Mouse (Mus musculus) embryonic facial prominence, embryonic 14.5 days (tissue): Measurements from ENCODE around the gene Grk6. TPM values are rescaled to one million over a fixed set of nuclear protein-coding genes. Genes with fewer than 3 reads are reported as not detected.
"Not testable (repeated sequence)": the region's sequence is repeated elsewhere in the genome, so short reads cannot be mapped to it uniquely, and the experiment has no call there.

Source experiments
- ATAC-seq: fragments of 200-750 bp; cut with Nextera tagmentation; 2 replicates; pipeline ENCODE4 v1.8.0; 2017; ENCODE audit warnings: low read depth, moderate number of reproducible peaks, moderate TSS enrichment
- DNase-seq: peaks from one replicate; pipeline ENCODE4 v3.0.0-alpha.2; 2015; ENCODE audit warnings: low spot score
- H3K27ac ChIP-seq: fragments of 300-500 bp; sonication (generic); replicated peaks from 2 replicates; pipeline ENCODE4 v1.5.1; 2014; ENCODE audit warnings: low read depth, mild to moderate bottlenecking, low read length, moderate library complexity
- H3K27me3 ChIP-seq: fragments of 300-500 bp; sonication (generic); replicated peaks from 2 replicates; pipeline ENCODE4 v1.6.1; 2014; ENCODE audit warnings: low read length; ENCODE audit not compliant: control insufficient read depth, insufficient read depth
- H3K36me3 ChIP-seq: fragments of 300-500 bp; sonication (generic); 2 replicates; pipeline ENCODE4 v1.6.1; 2014; ENCODE audit warnings: low read length, mixed read lengths; ENCODE audit not compliant: control insufficient read depth, insufficient read depth
- H3K4me1 ChIP-seq: fragments of 300-500 bp; sonication (generic); 2 replicates; pipeline ENCODE4 v1.6.1; 2014; ENCODE audit warnings: antibody characterized with exemption, low read length; ENCODE audit not compliant: control insufficient read depth, insufficient read depth
- H3K4me2 ChIP-seq: fragments of 300-500 bp; sonication (generic); 2 replicates; pipeline ENCODE4 v1.6.1; 2014; ENCODE audit warnings: low read depth, mild to moderate bottlenecking, low read length, moderate library complexity, mixed read lengths
- H3K4me3 ChIP-seq: fragments of 300-500 bp; sonication (generic); 2 replicates; pipeline ENCODE4 v1.5.1; 2014; ENCODE audit warnings: low read depth, mild to moderate bottlenecking, low read length
- H3K9ac ChIP-seq: fragments of 300-500 bp; sonication (generic); 2 replicates; pipeline ENCODE4 v1.6.1; 2014; ENCODE audit warnings: low read depth, mild to moderate bottlenecking, low read length, moderate library complexity, mixed read lengths
- H3K9me3 ChIP-seq: fragments of 300-500 bp; sonication (generic); 2 replicates; pipeline ENCODE4 v1.6.1; 2016; ENCODE audit warnings: low read length; ENCODE audit not compliant: control insufficient read depth
- WGBS: fragments of 180-500 bp; shearing (Covaris S2); extraction: QIAGEN DNeasy Blood & Tissue Kit; methylation state at CpG from one replicate; pipeline ENCODE4 v1.1.7; 2014; 5-methylcytosine and 5-hydroxymethylcytosine counted together
- polyA plus RNA-seq: library from polyadenylated mRNA; unstranded; fragments of >200 nt; fragmentation: Nextera tagmentation; extraction: Ambion mirVana; gene quantifications from 2 replicates; pipeline ENCODE4 v1.2.1, GENCODE M21; 2014

Grk6 gene
- polyA plus RNA-seq, 1 experiment from 2014 or later = 44.0 TPM

DNA sequence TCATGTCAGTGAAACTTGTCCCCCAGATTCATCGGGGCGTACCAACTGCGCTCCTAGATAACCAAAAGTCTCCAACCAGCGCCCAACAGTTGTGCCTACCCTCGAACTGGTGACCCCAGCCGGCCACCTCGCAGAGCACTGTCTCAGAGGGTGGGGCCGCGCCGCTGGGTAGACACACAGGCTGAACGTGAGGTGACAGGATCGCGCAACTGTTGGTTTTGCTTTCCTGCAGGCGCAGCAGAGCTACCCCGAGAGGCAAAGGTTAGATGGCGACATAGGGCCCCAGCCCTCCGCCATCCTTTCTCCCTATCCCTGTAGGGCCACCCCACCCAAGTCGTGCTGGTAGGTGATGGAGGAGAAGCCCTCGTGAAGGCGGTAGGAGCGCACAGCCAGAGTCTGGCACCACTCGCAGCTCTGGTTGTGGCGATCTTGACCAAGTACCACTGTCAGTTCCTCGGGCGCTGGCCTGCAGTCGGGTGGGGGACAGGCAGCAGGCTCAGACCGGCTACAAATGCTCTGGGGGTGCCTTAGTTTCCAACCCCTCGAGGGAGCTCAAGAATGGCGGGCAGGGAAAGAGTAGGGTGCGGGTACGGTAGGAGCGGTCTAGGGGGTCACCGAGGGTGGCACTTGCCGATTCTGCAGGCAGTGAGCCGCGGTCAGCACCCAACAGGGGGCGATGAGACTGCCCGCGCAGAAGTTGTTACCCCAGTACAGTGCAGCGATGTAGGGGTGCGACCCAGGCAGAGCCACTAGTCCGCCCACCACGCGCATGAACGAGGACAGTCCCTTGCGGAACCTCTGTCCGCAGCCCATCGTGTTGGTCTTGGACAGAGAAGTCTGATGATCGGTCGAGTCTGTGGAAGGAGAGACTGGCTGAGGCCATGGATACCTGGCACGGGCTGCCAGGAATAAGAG, 24.6 kb upstream of the Grk6 start:
- Histone ChIP-seq H3K36me3 (no peaks in the 10 kb centered on the region), H3K9me3 (no peaks in the 10 kb centered on the region), H3K4me1 (no peaks in the 10 kb centered on the region), H3K27me3 (peaks cover 35% of the 10 kb centered on the region), H3K4me3 (peak overlapping the region; percentile 23), H3K9ac (0 out of 2 replicates have a peak overlapping the region, but pooled peaks have one; percentile 43), H3K4me2 (peak overlapping the region; percentile 53), H3K27ac (no peak overlapping the region)
- no peak for DNase-seq
- WGBS = 37% methylated on average over 45 of the region's 51 CpGs
- ATAC-seq = no peak

DNA sequence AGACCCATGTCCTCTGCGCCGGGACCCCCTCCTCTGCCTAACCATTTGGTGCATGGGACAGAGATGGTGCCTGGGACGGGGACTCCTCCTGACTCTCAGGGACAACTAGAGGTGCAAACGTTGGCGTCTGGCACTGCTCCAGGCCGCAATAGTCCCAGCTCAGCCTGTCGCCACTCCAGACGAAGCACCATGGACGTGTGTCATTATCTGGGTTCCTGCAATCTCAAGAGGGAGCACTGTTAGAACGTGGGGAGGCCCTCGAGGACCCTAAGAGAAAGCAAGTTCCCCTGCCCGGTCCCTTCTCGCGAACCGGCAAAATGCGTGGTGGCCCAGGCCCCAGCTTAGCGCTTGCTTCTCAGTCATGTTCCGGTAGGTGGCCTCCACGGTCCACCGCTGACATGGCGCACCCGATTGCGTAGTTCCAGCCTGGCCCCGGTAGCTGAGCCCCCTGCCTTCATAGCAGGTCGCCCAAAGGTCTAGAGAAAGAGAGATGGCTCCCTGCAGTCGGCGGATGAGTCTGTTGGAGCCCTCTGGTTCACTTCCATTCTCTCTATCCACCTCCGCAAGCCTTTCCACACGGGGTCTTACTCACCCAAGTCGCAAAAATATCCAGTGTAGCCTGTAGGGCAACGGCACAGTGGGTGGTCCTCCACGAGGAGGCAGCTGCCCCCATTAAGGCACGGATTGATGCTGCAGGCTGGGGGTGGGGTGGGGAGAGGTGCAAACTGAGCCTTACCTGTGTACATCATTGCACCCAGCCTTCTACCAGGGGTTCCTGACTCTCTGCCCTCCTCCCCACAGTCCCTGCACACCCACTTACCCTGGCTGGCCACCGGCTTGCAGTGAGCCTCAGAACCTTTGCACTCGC, 23.7 kb upstream of the Grk6 start:
- 14% methylated on average over 30 of the region's 35 CpGs for WGBS
- Histone ChIP-seq H3K27me3 (peaks cover 35% of the 10 kb centered on the region), H3K27ac (no peak overlapping the region), H3K4me2 (peak overlapping the region; percentile 53), H3K9ac (peak overlapping the region; percentile 43; the same call in 1 of the 2 replicates), H3K4me3 (peak overlapping the region; percentile 23), H3K4me1 (no peaks in the 10 kb centered on the region), H3K36me3 (no peaks in the 10 kb centered on the region), H3K9me3 (no peaks in the 10 kb centered on the region)
- DNase-seq (peak; percentile 74), ATAC-seq (peak; percentile 76)

DNA sequence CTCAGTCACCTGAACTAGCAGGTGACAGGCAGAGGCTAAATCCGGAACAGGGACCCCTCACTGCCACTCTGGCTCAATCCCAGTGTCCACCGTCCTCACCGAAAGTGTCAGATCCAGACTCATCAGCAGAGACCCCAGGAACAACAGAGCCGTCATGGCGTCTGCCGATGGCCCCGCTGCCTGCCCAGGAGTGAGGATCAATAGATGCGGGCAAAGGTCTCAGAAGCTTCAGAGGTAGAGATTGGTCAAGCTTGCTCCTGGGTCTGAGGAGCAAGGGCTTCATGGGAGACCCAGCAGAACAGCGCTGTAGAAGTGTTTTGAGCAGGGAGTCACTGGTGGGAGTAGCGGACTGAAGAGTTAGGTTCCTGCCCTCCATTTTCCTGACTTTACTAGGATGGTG, 18.3 kb upstream of the Grk6 start, which contains the start of gene F12:
F12 (minus strand) TSS at position 181 of the 400 bp plus-strand sequence.
- Histone ChIP-seq H3K36me3 (no peaks in the 10 kb centered on the region), H3K4me2 (no peak within 1 kb of the TSS), H3K4me3 (no peak within 1 kb of the TSS), H3K4me1 (no peaks in the 10 kb centered on the region), H3K9ac (no peak within 1 kb of the TSS), H3K9me3 (no peaks in the 10 kb centered on the region), H3K27ac (no peak within 1 kb of the TSS), H3K27me3 (peaks cover 3% of the 10 kb centered on the region)
- no peak for ATAC-seq
- no peak for DNase-seq
- 87% methylated on average over 10 of the region's 10 CpGs for WGBS

DNA sequence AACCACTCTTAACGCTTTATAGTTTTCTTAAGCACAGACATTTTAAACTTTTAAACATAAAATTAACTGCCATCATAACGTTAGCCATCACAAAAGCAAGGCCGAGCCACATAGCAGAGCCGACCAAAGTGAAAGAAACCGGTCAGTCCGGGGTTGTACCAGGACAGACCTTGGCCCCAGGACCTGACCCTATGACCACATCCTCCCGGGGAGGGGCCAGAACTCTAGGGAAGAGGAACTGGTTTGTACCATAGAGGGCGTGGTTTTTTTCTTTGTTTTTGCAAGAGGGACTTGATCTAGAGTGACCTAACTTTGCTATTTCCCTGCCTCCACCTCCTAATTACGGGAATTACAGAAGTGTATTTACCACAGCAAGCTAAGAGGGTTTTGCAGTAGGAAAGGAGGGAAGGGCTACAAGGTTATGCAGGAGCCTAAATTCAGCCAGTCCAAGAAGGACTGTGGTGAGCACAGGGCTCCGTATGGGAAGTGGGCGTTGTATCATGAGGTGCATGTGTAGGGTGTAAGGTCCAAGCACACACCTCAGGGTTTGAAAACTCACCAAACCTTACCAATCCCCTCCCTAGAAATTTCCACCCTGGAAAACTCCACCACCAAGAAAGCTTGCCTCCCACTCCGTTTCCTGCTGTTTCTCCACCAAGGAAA, 15.5 kb upstream of the Grk6 start:
- 62% methylated on average over 12 of the region's 12 CpGs for WGBS
- no peak overlapping the region for H3K4me2 ChIP-seq
- H3K9me3 ChIP-seq = no peaks in the 10 kb centered on the region
- no peak overlapping the region for H3K4me3 ChIP-seq
- DNase-seq = no peak
- H3K27me3 ChIP-seq = no peaks in the 10 kb centered on the region
- no peaks in the 10 kb centered on the region for H3K4me1 ChIP-seq
- no peak overlapping the region for H3K27ac ChIP-seq
- ATAC-seq = no peak
- no peak overlapping the region for H3K9ac ChIP-seq
- no peaks in the 10 kb centered on the region for H3K36me3 ChIP-seq

DNA sequence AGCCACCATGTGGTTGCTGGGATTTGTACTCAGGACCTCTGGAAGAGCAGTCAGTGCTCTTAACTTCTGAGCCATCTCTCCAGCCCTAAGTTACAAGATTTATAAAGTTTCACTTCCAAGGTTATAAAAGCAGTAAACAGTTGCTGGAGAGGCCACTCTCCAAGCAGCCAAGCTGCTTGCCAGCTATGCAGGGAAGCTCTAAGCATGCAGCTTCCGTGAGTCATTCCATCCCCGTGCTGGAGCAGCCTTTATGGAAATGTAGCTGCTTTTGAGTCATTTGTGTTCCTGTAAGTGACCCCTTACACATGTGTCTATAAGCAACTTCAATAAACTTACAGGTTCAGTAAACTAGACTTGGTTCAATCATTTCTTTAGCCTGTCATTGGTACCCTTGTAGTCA, 14.3 kb upstream of the Grk6 start:
- WGBS = 83% methylated on average over 2 of the region's 2 CpGs
- no peak overlapping the region for H3K4me3 ChIP-seq
- H3K9me3 ChIP-seq = no peaks in the 10 kb centered on the region
- H3K4me2 ChIP-seq = no peak overlapping the region
- no peaks in the 10 kb centered on the region for H3K27me3 ChIP-seq
- no peak overlapping the region for H3K27ac ChIP-seq
- H3K9ac ChIP-seq = no peak overlapping the region
- DNase-seq (no peak), ATAC-seq (no peak)
- no peaks in the 10 kb centered on the region for H3K36me3 ChIP-seq
- no peaks in the 10 kb centered on the region for H3K4me1 ChIP-seq

DNA sequence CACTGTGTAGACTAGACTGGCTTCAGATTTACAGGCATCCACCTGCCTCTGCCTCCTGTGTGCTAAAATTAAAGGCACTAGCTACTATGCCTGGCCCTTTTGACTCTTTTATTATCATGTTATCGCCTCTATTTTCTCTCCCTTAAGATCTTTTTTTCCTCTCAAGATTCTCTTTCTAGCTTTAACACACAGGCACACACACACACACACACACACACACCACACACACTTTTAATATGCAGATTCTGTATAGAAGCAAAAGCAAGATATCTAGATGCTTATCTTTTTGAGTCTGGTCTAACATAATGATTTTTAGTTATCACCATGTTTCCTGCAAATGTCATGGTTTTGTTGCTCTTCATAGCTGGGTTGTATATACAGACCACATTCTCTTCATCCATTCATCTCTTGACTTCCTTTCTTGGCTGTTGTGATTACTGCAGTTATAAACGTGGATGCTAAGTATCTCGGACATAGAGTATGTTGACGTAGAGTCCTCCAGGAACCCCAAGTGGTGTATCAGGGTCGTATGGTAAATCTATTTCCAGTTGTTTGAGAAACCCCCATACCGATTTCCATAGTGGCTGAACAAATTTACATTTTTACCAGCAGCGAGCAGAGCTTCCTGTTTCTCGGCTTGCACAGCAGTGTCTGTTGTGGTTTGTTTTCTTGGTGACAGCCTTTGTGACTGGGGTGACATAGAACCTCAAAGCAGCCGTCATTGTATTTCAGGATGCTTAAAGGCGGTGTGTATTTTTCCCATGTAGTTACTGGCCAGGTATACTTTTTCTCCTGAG, 12.8 kb upstream of the Grk6 start:
- DNase-seq = no peak
- H3K27ac ChIP-seq = no peak overlapping the region
- no peak for ATAC-seq
- H3K27me3 ChIP-seq = no peaks in the 10 kb centered on the region
- H3K4me2 ChIP-seq = no peak overlapping the region
- no peaks in the 10 kb centered on the region for H3K9me3 ChIP-seq
- no peaks in the 10 kb centered on the region for H3K36me3 ChIP-seq
- no peak overlapping the region for H3K4me3 ChIP-seq
- 71% methylated on average over 10 of the region's 10 CpGs for WGBS
- H3K4me1 ChIP-seq = no peaks in the 10 kb centered on the region
- H3K9ac ChIP-seq = no peak overlapping the region

DNA sequence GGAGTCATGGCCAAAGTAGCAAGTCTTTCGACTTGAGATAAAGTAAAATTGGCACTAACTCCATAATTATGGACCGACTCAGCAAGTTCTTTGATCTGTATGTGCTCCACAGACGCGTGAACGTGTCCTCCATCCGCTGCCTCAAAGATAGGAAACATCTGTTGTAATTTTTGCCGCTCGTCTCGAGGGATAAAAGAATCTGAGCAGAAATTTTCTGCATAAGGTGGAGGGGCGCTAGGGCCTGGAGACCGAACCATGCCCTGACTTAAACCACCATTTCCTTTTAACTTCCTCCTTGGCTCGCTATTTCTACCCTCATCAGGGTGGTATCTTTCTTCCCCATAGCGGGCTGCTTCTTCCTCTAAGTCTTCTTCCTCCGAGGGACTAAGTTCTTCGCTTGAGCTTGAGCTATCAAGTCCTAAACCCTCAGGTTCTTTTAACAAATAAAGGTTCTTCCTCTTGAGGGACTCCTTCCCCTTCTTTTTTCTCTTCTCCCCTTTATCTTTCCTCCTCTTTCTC, 7.7 kb upstream of the Grk6 start:
- not testable (repeated sequence) for H3K4me3 ChIP-seq, DNase-seq, H3K36me3 ChIP-seq, H3K9ac ChIP-seq, H3K27ac ChIP-seq, ATAC-seq, H3K27me3 ChIP-seq, H3K9me3 ChIP-seq, H3K4me1 ChIP-seq, H3K4me2 ChIP-seq
- 54% methylated on average over 14 of the region's 15 CpGs for WGBS
